Mouse (Mus musculus): ENCODE measurements around the gene Tmem131. TPM values are rescaled to one million over a fixed set of nuclear protein-coding genes. Genes with fewer than 3 reads are reported as not detected.

Gene Tmem131
- polyA plus RNA-seq, 1 experiment from 2014 or later: 11.4 TPM

DNA sequence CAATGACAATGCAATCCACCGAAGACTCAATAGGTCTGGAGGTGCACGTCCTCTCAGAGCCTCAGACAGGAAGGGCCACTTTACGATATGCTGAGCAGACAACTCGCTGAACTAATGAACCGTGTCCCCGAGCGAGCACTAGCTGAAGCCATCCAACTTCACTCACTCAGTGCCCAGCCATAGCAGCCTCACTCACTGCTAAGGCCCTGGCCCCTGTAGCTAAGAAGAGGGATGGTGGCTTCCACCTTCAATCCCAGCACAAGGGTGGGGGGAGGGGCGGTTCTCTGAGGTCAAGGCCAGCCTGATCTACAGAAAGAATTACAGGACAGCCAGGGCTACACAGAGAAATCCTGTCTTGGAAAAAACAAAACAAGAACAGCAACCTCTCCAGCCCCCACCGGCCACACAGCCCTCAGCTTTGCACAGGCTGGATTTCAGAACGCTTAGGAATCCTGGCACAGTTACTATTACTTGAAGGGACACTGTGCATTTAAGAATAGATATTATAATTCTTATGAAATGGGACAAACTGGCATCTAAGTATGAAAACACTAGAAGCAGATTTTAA, 89.2 kb downstream of the Tmem131 start:
- ATAC-seq (replicated peaks; ENCODE audit: insufficient number of reproducible peaks, low FRiP score, low TSS enrichment): no peak
- Histone ChIP-seq H3K9ac (ENCODE audit: low read depth, low read length) (no peak overlapping the region), H3K4me2 (no peak overlapping the region), H3K4me3 (ENCODE audit: low read depth, low read length) (no peak overlapping the region), H3K27me3 (ENCODE audit: control insufficient read depth, insufficient read depth, low read length) (no peaks in the 10 kb centered on the region), H3K9me3 (replicated peaks; ENCODE audit: control insufficient read depth, low read length) (no peaks in the 10 kb centered on the region), H3K4me1 (ENCODE audit: control insufficient read depth, insufficient read depth, low read length) (peaks cover under 1% of the 10 kb centered on the region; the same call in 1 of the 2 replicates), H3K27ac (ENCODE audit: low read depth, low read length) (no peak overlapping the region), H3K36me3 (ENCODE audit: control insufficient read depth, insufficient read depth, low read length) (no peaks in the 10 kb centered on the region)
- WGBS (ENCODE audit: insufficient replicate concordance): 85% methylated on average over 10 of the region's 10 CpGs

DNA sequence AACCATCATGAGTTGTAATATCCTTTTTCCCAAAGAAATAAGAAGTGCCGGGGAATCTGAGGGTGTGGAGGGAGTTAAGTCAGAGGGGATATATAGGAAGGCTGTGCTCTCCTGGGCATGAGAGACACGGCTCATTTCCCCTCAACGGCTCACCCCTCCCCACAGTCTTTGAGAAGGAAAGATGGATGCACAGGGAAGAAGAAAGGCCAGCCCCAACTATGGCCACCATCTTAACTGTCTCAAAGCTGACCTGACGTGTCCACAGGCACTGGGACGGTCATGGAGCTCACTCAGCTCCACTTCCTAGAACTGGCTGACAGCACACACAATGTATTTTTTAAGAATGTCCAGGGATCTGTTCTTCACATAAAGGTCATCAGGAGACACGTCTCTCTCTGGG, 91.4 kb downstream of the Tmem131 start:
- H3K27ac ChIP-seq (ENCODE audit: low read depth, low read length): no peak overlapping the region
- no peaks in the 10 kb centered on the region for H3K36me3 ChIP-seq (ENCODE audit: control insufficient read depth, insufficient read depth, low read length)
- H3K4me2 ChIP-seq: no peak overlapping the region
- H3K9me3 ChIP-seq (replicated peaks; ENCODE audit: control insufficient read depth, low read length): no peaks in the 10 kb centered on the region
- no peaks in the 10 kb centered on the region for H3K4me1 ChIP-seq (ENCODE audit: control insufficient read depth, insufficient read depth, low read length)
- no peak overlapping the region for H3K9ac ChIP-seq (ENCODE audit: low read depth, low read length)
- H3K4me3 ChIP-seq (ENCODE audit: low read depth, low read length): no peak overlapping the region
- WGBS (ENCODE audit: insufficient replicate concordance): 72% methylated on average over 6 of the region's 6 CpGs
- H3K27me3 ChIP-seq (ENCODE audit: control insufficient read depth, insufficient read depth, low read length): no peaks in the 10 kb centered on the region
- no peak for ATAC-seq (replicated peaks; ENCODE audit: insufficient number of reproducible peaks, low FRiP score, low TSS enrichment)

DNA sequence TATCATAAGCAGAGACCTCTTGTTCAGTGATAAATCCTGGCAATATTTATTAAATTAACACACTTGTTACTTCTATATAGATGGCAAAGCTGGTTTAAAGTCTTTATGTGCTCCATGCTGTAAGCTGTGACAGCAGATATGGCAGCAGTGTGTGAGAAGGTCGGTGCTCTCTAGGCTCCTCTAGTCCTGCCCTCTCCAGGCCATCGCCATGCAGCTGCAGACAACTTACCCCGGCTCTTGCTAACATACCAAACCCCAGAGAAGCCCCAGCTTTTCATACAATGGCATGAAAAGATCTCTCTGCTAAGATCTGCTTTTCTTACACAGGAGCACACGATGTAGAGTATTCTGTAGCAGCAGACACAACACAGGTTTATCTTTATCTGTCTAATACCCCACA, 92.1 kb downstream of the Tmem131 start:
- no peaks in the 10 kb centered on the region for H3K36me3 ChIP-seq (ENCODE audit: control insufficient read depth, insufficient read depth, low read length)
- ATAC-seq (replicated peaks; ENCODE audit: insufficient number of reproducible peaks, low FRiP score, low TSS enrichment): no peak
- H3K27me3 ChIP-seq (ENCODE audit: control insufficient read depth, insufficient read depth, low read length): no peaks in the 10 kb centered on the region
- H3K9ac ChIP-seq (ENCODE audit: low read depth, low read length): no peak overlapping the region
- 75% methylated on average over 4 of the region's 4 CpGs for WGBS (ENCODE audit: insufficient replicate concordance)
- no peak overlapping the region for H3K27ac ChIP-seq (ENCODE audit: low read depth, low read length)
- H3K9me3 ChIP-seq (replicated peaks; ENCODE audit: control insufficient read depth, low read length): no peaks in the 10 kb centered on the region
- no peaks in the 10 kb centered on the region for H3K4me1 ChIP-seq (ENCODE audit: control insufficient read depth, insufficient read depth, low read length)
- H3K4me2 ChIP-seq: no peak overlapping the region
- H3K4me3 ChIP-seq (ENCODE audit: low read depth, low read length): no peak overlapping the region

DNA sequence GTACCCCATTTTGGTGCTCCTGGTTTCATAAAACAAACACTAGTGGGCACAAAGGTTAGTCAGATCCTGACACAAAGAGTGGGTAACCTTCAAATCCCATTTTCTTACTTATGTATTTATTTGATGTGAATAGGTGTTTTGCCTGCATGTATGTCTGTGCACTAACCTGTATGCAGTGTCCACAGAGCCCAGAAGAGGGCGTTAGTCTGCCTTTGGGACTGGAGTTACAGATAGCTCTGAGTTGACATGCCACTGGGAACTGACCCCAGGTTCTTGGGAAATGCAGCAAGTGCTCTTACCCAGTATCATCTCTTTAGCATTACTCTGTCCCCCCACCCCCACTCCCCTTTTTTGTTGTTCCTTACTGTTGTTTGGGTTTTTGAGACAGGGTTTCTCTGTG, 95.4 kb downstream of the Tmem131 start:
- Histone ChIP-seq H3K27me3 (ENCODE audit: control insufficient read depth, insufficient read depth, low read length) (no peaks in the 10 kb centered on the region), H3K27ac (ENCODE audit: low read depth, low read length) (no peak overlapping the region), H3K9me3 (replicated peaks; ENCODE audit: control insufficient read depth, low read length) (no peaks in the 10 kb centered on the region), H3K4me1 (ENCODE audit: control insufficient read depth, insufficient read depth, low read length) (peaks cover 7% of the 10 kb centered on the region), H3K9ac (ENCODE audit: low read depth, low read length) (no peak overlapping the region), H3K4me2 (no peak overlapping the region), H3K36me3 (ENCODE audit: control insufficient read depth, insufficient read depth, low read length) (no peaks in the 10 kb centered on the region), H3K4me3 (ENCODE audit: low read depth, low read length) (no peak overlapping the region)
- no peak for ATAC-seq (replicated peaks; ENCODE audit: insufficient number of reproducible peaks, low FRiP score, low TSS enrichment)
- WGBS (ENCODE audit: insufficient replicate concordance): 76% methylated on average over 1 of the region's 1 CpGs

DNA sequence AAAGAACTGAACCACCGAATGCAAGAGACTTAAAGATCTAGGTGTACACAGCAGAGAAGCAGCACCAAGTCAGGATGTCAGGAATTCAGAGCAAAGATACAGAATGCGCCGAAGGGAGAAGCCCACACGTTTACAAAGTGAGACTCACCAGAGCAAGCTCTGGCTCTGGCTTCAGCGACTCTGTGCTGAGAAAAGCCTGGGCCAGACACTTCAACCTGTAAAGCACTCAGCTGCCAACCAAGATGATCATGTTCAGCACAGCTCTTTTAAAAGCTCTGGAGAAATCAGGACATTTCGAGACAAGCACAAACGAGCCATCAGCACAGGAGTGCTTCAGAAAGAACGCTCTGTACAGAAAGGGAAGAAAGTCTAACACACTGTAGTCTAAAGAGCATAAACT, 96.2 kb downstream of the Tmem131 start:
- no peak overlapping the region for H3K9ac ChIP-seq (ENCODE audit: low read depth, low read length)
- WGBS (ENCODE audit: insufficient replicate concordance): 61% methylated on average over 8 of the region's 8 CpGs
- no peak overlapping the region for H3K27ac ChIP-seq (ENCODE audit: low read depth, low read length)
- peaks cover 7% of the 10 kb centered on the region for H3K4me1 ChIP-seq (ENCODE audit: control insufficient read depth, insufficient read depth, low read length)
- no peak overlapping the region for H3K4me3 ChIP-seq (ENCODE audit: low read depth, low read length)
- no peak overlapping the region for H3K4me2 ChIP-seq
- no peaks in the 10 kb centered on the region for H3K36me3 ChIP-seq (ENCODE audit: control insufficient read depth, insufficient read depth, low read length)
- H3K9me3 ChIP-seq (replicated peaks; ENCODE audit: control insufficient read depth, low read length): no peaks in the 10 kb centered on the region
- no peaks in the 10 kb centered on the region for H3K27me3 ChIP-seq (ENCODE audit: control insufficient read depth, insufficient read depth, low read length)
- no peak for ATAC-seq (replicated peaks; ENCODE audit: insufficient number of reproducible peaks, low FRiP score, low TSS enrichment)

DNA sequence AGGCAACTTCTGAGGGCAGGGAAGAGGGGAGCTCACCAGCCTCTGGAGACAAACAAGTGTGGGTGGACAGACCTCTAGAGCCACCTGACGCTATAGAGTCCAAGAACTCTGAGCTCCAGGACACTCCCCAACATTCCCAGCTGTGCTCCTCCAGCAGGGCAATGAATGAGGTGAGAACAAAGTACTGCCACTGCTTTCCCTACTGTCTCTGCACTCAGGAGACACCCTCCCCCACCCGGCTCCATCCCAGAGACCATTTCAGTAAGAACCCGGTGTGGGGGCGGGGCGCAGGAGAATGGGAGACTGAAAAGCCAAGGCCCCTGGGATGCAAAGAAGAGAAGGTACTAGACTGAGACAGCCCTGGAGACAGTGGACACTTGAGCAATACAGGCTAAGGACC, 98.4 kb downstream of the Tmem131 start:
- 0 out of 2 replicates have a peak, but pooled peaks cover 2% of the 10 kb centered on the region for H3K36me3 ChIP-seq (ENCODE audit: control insufficient read depth, insufficient read depth, low read length)
- 30% methylated on average over 5 of the region's 5 CpGs for WGBS (ENCODE audit: insufficient replicate concordance)
- no peaks in the 10 kb centered on the region for H3K27me3 ChIP-seq (ENCODE audit: control insufficient read depth, insufficient read depth, low read length)
- H3K27ac ChIP-seq (ENCODE audit: low read depth, low read length): no peak overlapping the region
- ATAC-seq (replicated peaks; ENCODE audit: insufficient number of reproducible peaks, low FRiP score, low TSS enrichment): no peak
- peaks cover 7% of the 10 kb centered on the region for H3K4me1 ChIP-seq (ENCODE audit: control insufficient read depth, insufficient read depth, low read length)
- no peaks in the 10 kb centered on the region for H3K9me3 ChIP-seq (replicated peaks; ENCODE audit: control insufficient read depth, low read length)
- H3K4me3 ChIP-seq (ENCODE audit: low read depth, low read length): no peak overlapping the region
- no peak overlapping the region for H3K9ac ChIP-seq (ENCODE audit: low read depth, low read length)
- no peak overlapping the region for H3K4me2 ChIP-seq

DNA sequence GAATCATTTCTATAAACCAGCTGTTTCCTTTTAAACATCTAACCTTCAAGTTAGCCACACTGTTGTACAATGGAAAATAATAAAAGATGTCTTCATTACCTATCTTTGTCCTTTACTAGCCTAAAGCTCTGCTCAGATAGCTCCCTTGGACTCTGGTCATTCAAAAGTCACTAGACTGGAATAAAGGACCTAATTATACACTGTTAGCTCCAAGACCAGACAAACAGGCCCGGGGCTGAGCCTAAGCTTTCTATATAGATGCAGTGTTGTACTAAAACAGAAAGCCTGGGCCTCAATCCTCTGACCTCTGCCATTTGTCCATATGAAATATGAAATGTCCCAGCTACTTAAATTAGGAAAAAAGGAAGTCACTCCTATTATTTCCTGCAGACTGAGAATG, 101.7 kb downstream of the Tmem131 start:
- H3K4me1 ChIP-seq (ENCODE audit: control insufficient read depth, insufficient read depth, low read length): peaks cover 7% of the 10 kb centered on the region
- H3K27me3 ChIP-seq (ENCODE audit: control insufficient read depth, insufficient read depth, low read length): no peaks in the 10 kb centered on the region
- H3K36me3 ChIP-seq (ENCODE audit: control insufficient read depth, insufficient read depth, low read length): 0 out of 2 replicates have a peak, but pooled peaks cover 2% of the 10 kb centered on the region
- no peak overlapping the region for H3K9ac ChIP-seq (ENCODE audit: low read depth, low read length)
- no peak for ATAC-seq (replicated peaks; ENCODE audit: insufficient number of reproducible peaks, low FRiP score, low TSS enrichment)
- H3K4me2 ChIP-seq: no peak overlapping the region
- H3K4me3 ChIP-seq (ENCODE audit: low read depth, low read length): no peak overlapping the region
- 84% methylated on average over 1 of the region's 1 CpGs for WGBS (ENCODE audit: insufficient replicate concordance)
- H3K27ac ChIP-seq (ENCODE audit: low read depth, low read length): no peak overlapping the region
- H3K9me3 ChIP-seq (replicated peaks; ENCODE audit: control insufficient read depth, low read length): no peaks in the 10 kb centered on the region

DNA sequence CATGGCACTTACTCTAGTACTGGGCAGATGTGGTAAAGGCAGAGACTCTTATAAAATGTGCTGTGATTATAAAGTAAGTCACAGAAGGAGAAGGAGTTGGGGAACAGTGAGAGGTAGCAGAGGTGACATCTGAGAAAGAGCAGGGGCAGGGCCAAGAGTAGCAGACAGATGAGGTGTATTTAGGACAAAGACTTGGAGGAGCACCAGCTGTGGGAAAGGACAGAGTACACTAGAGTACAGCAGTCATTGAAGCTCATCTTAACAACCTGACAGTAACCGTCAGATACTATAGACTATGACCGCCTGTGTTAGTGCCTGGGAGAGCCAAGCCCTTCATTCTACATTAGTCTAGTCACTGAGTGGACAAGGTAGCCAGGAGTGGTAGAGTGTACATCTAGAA, 102.5 kb downstream of the Tmem131 start:
- no peak overlapping the region for H3K4me2 ChIP-seq
- H3K27me3 ChIP-seq (ENCODE audit: control insufficient read depth, insufficient read depth, low read length): no peaks in the 10 kb centered on the region
- H3K36me3 ChIP-seq (ENCODE audit: control insufficient read depth, insufficient read depth, low read length): 0 out of 2 replicates have a peak, but pooled peaks cover 5% of the 10 kb centered on the region
- H3K9me3 ChIP-seq (replicated peaks; ENCODE audit: control insufficient read depth, low read length): no peaks in the 10 kb centered on the region
- no peak overlapping the region for H3K4me3 ChIP-seq (ENCODE audit: low read depth, low read length)
- H3K4me1 ChIP-seq (ENCODE audit: control insufficient read depth, insufficient read depth, low read length): peaks cover 7% of the 10 kb centered on the region
- H3K27ac ChIP-seq (ENCODE audit: low read depth, low read length): no peak overlapping the region
- ATAC-seq (replicated peaks; ENCODE audit: insufficient number of reproducible peaks, low FRiP score, low TSS enrichment): no peak
- 98% methylated on average over 2 of the region's 2 CpGs for WGBS (ENCODE audit: insufficient replicate concordance)
- no peak overlapping the region for H3K9ac ChIP-seq (ENCODE audit: low read depth, low read length)

DNA sequence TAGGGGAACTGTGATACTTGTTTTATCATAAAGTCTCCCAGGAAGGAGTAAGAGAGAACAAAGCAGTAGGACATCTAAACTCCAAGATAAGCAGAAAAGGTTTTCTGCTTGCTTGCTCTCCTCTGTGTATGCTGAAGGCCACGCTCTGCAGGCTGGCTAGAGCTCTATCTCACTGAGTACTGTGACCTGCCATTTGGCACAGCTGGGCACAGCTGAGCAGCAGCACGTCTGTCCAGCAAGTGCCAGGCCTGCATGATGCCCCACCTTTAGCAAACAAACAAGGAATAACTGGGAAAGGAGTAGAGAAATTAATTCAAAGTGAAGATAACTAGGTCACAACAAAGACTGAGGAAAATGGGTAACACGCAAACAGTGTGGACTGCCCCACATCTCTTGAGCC, 103.6 kb downstream of the Tmem131 start:
- WGBS (ENCODE audit: insufficient replicate concordance): 87% methylated on average over 3 of the region's 3 CpGs
- H3K36me3 ChIP-seq (ENCODE audit: control insufficient read depth, insufficient read depth, low read length): 0 out of 2 replicates have a peak, but pooled peaks cover 5% of the 10 kb centered on the region
- H3K27me3 ChIP-seq (ENCODE audit: control insufficient read depth, insufficient read depth, low read length): no peaks in the 10 kb centered on the region
- no peak for ATAC-seq (replicated peaks; ENCODE audit: insufficient number of reproducible peaks, low FRiP score, low TSS enrichment)
- H3K4me1 ChIP-seq (ENCODE audit: control insufficient read depth, insufficient read depth, low read length): peaks cover 2% of the 10 kb centered on the region
- H3K9ac ChIP-seq (ENCODE audit: low read depth, low read length): no peak overlapping the region
- no peak overlapping the region for H3K4me3 ChIP-seq (ENCODE audit: low read depth, low read length)
- H3K27ac ChIP-seq (ENCODE audit: low read depth, low read length): no peak overlapping the region
- H3K4me2 ChIP-seq: no peak overlapping the region
- no peaks in the 10 kb centered on the region for H3K9me3 ChIP-seq (replicated peaks; ENCODE audit: control insufficient read depth, low read length)
